Mouse (Mus musculus) MEL (cell line): ENCODE results near the gene Trp73. TPM values are rescaled to one million over a fixed set of nuclear protein-coding genes. Genes with fewer than 3 reads are reported as not detected.
A peak's percentile ranks its signal among the peaks of the same experiment; 100 is the strongest.

ENCODE experiments used
- DNase-seq: peaks from one replicate; pipeline ENCODE4 v3.0.0; 2011; ENCODE audit warnings: low read depth, low spot score
- H3K27ac ChIP-seq: 2 replicates; pipeline ENCODE4 v1.5.1; 2012; ENCODE audit warnings: low read depth, mild to moderate bottlenecking, control low read depth, low read length, moderate library complexity; ENCODE audit not compliant: control insufficient read depth
- H3K27me3 ChIP-seq, 2 experiments: fragments of 150-350 bp in 1 of 2; sonication (generic) in 1 of 2; 2 replicates each; pipeline ENCODE4 v1.6.1; 2012; ENCODE audit warnings: low read length in 2 of 2, mild to moderate bottlenecking in 2 of 2, improper control_type of control experiment in 1 of 2, moderate library complexity in 1 of 2; ENCODE audit not compliant: insufficient read depth in 2 of 2, control insufficient read depth in 1 of 2
- H3K36me3 ChIP-seq, 2 experiments: 2 replicates each; pipeline ENCODE4 v1.6.1; 2012 to 2014; ENCODE audit warnings: low read length in 2 of 2, improper control_type of control experiment in 1 of 2, inconsistent platforms in 1 of 2, mild to moderate bottlenecking in 1 of 2; ENCODE audit not compliant: insufficient read depth in 2 of 2, control insufficient read depth in 1 of 2
- H3K4me1 ChIP-seq, 2 experiments: fragments of 150-350 bp in 1 of 2; sonication (generic) in 1 of 2; 2 replicates each; pipeline ENCODE4 v1.6.1; 2012; ENCODE audit warnings: low read length in 2 of 2, improper control_type of control experiment in 1 of 2, mild to moderate bottlenecking in 1 of 2; ENCODE audit not compliant: insufficient read depth in 2 of 2, control insufficient read depth in 1 of 2
- H3K4me3 ChIP-seq, 2 experiments: fragments of 150-350 bp in 1 of 2; sonication (generic) in 1 of 2; 2 replicates each; pipeline ENCODE4 v1.5.1; 2012; ENCODE audit warnings: low read depth in 2 of 2, low read length in 2 of 2, mild to moderate bottlenecking in 2 of 2, moderate library complexity in 2 of 2, control low read depth in 1 of 2, improper control_type of control experiment in 1 of 2; ENCODE audit not compliant: control insufficient read depth in 1 of 2, insufficient read depth in 1 of 2
- H3K79me2 ChIP-seq: 2 replicates; pipeline ENCODE4 v1.6.1; 2012; ENCODE audit warnings: mild to moderate bottlenecking, low read length, moderate library complexity; ENCODE audit not compliant: control insufficient read depth, poor library complexity, insufficient read depth
- H3K9ac ChIP-seq: 2 replicates; pipeline ENCODE4 v1.6.1; 2012; ENCODE audit warnings: low read depth, mild to moderate bottlenecking, control low read depth, low read length, moderate library complexity; ENCODE audit not compliant: control insufficient read depth, poor library complexity, severe bottlenecking
- H3K9me3 ChIP-seq: fragments of 150-350 bp; sonication (generic); replicated peaks from 2 replicates; pipeline ENCODE4 v1.6.1; 2012; ENCODE audit warnings: mild to moderate bottlenecking, low read length, improper control_type of control experiment, moderate library complexity; ENCODE audit not compliant: insufficient read depth
- BHLHE40 ChIP-seq: IDR thresholded peaks from 2 replicates; pipeline ENCODE4 v1.6.1; 2012; ENCODE audit warnings: low read depth, mild to moderate bottlenecking, inconsistent platforms, low read length, improper control_type of control experiment, borderline replicate concordance
- CHD1 ChIP-seq: IDR thresholded peaks from 2 replicates; pipeline ENCODE4 v1.6.1; 2012; ENCODE audit warnings: low read depth, mild to moderate bottlenecking, inconsistent platforms, low read length, improper control_type of control experiment
- CTCF ChIP-seq, 3 experiments: IDR thresholded peaks in 2 of 3; conservative IDR thresholded peaks in 1 of 3; 2 replicates each; pipeline ENCODE4 v1.5.1; 2011 to 2012; ENCODE audit warnings: low read length in 3 of 3, low read depth in 2 of 3, mild to moderate bottlenecking in 2 of 3, improper control_type of control experiment in 1 of 3, inconsistent platforms in 1 of 3, mixed read lengths in 1 of 3, moderate library complexity in 1 of 3; ENCODE audit not compliant: control insufficient read depth in 1 of 3, insufficient read depth in 1 of 3, poor library complexity in 1 of 3, severe bottlenecking in 1 of 3
- ELF1 ChIP-seq: IDR thresholded peaks from 2 replicates; pipeline ENCODE4 v1.6.1; 2014; ENCODE audit warnings: low read depth, mild to moderate bottlenecking, inconsistent platforms, low read length, improper control_type of control experiment, moderate library complexity
- EP300 ChIP-seq, 2 experiments: IDR thresholded peaks; 2 replicates each; pipeline ENCODE4 v1.6.1; 2011; ENCODE audit warnings: improper control_type of control experiment in 2 of 2, low read length in 2 of 2, low read depth in 1 of 2, mild to moderate bottlenecking in 1 of 2
- ETS1 ChIP-seq: IDR thresholded peaks from 2 replicates; pipeline ENCODE4 v1.6.1; 2012; ENCODE audit warnings: low read depth, mild to moderate bottlenecking, inconsistent platforms, low read length, improper control_type of control experiment, moderate library complexity
- GATA1 ChIP-seq: IDR thresholded peaks from 2 replicates; pipeline ENCODE4 v1.6.1; 2011; ENCODE audit warnings: low read depth, low read length, improper control_type of control experiment
- HCFC1 ChIP-seq: IDR thresholded peaks from 2 replicates; pipeline ENCODE4 v1.6.1; 2012; ENCODE audit warnings: low read depth, mild to moderate bottlenecking, inconsistent platforms, low read length, improper control_type of control experiment, moderate library complexity
- JUND ChIP-seq: IDR thresholded peaks from 2 replicates; pipeline ENCODE4 v1.6.1; 2011; ENCODE audit warnings: low read depth, mild to moderate bottlenecking, improper control_type of control experiment, low read length
- KAT2A ChIP-seq: conservative IDR thresholded peaks from 2 replicates; pipeline ENCODE4 v1.6.1; 2012; ENCODE audit warnings: low read depth, low read length, improper control_type of control experiment, inconsistent platforms
- MAZ ChIP-seq: IDR thresholded peaks from 2 replicates; pipeline ENCODE4 v1.6.1; 2012; ENCODE audit warnings: low read depth, mild to moderate bottlenecking, inconsistent platforms, low read length, improper control_type of control experiment
- MEF2A ChIP-seq: IDR thresholded peaks from 2 replicates; pipeline ENCODE4 v1.6.1; 2014; ENCODE audit warnings: low read depth, mild to moderate bottlenecking, inconsistent platforms, low read length, improper control_type of control experiment; ENCODE audit not compliant: poor library complexity, insufficient replicate concordance, severe bottlenecking; ENCODE audit errors: extremely low read depth
- MXI1 ChIP-seq: IDR thresholded peaks from 2 replicates; pipeline ENCODE4 v1.6.1; 2011; ENCODE audit warnings: mild to moderate bottlenecking, low read depth, low read length, improper control_type of control experiment
- MYB ChIP-seq: IDR thresholded peaks from 2 replicates; pipeline ENCODE4 v1.6.1; 2011; ENCODE audit warnings: mild to moderate bottlenecking, low read depth, low read length, improper control_type of control experiment
- NELFE ChIP-seq: IDR thresholded peaks from 2 replicates; pipeline ENCODE4 v1.6.1; 2011; ENCODE audit warnings: low read depth, low read length, improper control_type of control experiment
- POLR2AphosphoS2 ChIP-seq: IDR thresholded peaks from 2 replicates; pipeline ENCODE4 v1.6.1; 2011; ENCODE audit warnings: low read length, improper control_type of control experiment
- POLR2AphosphoS5 ChIP-seq: IDR thresholded peaks from 2 replicates; pipeline ENCODE4 v1.6.1; 2012; ENCODE audit warnings: low read depth, borderline replicate concordance, mild to moderate bottlenecking, inconsistent platforms, low read length, moderate library complexity, mixed read lengths
- SIN3A ChIP-seq: IDR thresholded peaks from 2 replicates; pipeline ENCODE4 v1.6.1; 2012; ENCODE audit warnings: low read length, improper control_type of control experiment, inconsistent platforms
- SMC3 ChIP-seq: IDR thresholded peaks from 2 replicates; pipeline ENCODE4 v1.6.1; 2011; ENCODE audit warnings: low read depth, low read length, improper control_type of control experiment
- TAL1 ChIP-seq: IDR thresholded peaks from 2 replicates; pipeline ENCODE4 v1.6.1; 2012; ENCODE audit warnings: mild to moderate bottlenecking, inconsistent platforms, low read length, moderate library complexity, mixed read lengths
- TBP ChIP-seq: IDR thresholded peaks from 2 replicates; pipeline ENCODE4 v1.8.0; 2011; ENCODE audit warnings: low read depth, low read length, improper control_type of control experiment
- UBTF ChIP-seq: IDR thresholded peaks from 2 replicates; pipeline ENCODE4 v1.6.1; 2012; ENCODE audit warnings: low read depth, mild to moderate bottlenecking, inconsistent platforms, low read length, improper control_type of control experiment, moderate library complexity, borderline replicate concordance; ENCODE audit not compliant: insufficient read depth
- USF1 ChIP-seq: IDR thresholded peaks from 2 replicates; pipeline ENCODE4 v1.6.1; 2014; ENCODE audit warnings: low read depth, mild to moderate bottlenecking, inconsistent platforms, low read length, improper control_type of control experiment, moderate library complexity
- polyA plus RNA-seq, 2 experiments: library from polyadenylated mRNA; stranded (reverse) in 1 of 2; unstranded in 1 of 2; fragments of >175 nt in 1 of 2; fragments of >200 nt in 1 of 2; gene quantifications; 2 replicates each; pipeline versions ENCODE4 v1.2.1 to v1.2.4; 2012; ENCODE audit warnings: low replicate concordance in 2 of 2, low read depth in 1 of 2; ENCODE audit not compliant: insufficient read length in 2 of 2, insufficient read depth in 1 of 2, missing spikeins in 1 of 2
- total RNA-seq: library from RNA; depleted of rRNA; stranded (reverse); fragments of 300-350 nt; gene quantifications from 2 replicates; pipeline ENCODE4 v1.2.3, GENCODE M21; 2012

Gene Trp73
- total and polyA plus RNA-seq, 3 experiments: 0.03 to 0.04 TPM; not detected in 1

- TF ChIP-seq HCFC1: peak; percentile 55; the same call in 1 of the 2 replicates
- peak; percentile 93 for TF ChIP-seq GATA1
- TF ChIP-seq JUND: no peak
- no peak for TF ChIP-seq USF1
- TF ChIP-seq UBTF: no peak
- 0 out of 2 replicates have a peak, but pooled peaks have one; percentile 43 for TF ChIP-seq POLR2AphosphoS2
- no peak for TF ChIP-seq CTCF (IDR thresholded peaks at IDR 0.05 in 2 of 3, conservative IDR thresholded peaks at IDR 0.05 in 1 of 3; ENCODE audit: control insufficient read depth in 1 of 3, insufficient read depth in 1 of 3, low read depth in 2 of 3, low read length in 3 of 3, poor library complexity in 1 of 3, severe bottlenecking in 1 of 3)
- TF ChIP-seq TAL1: peak; percentile 88
- TF ChIP-seq TBP: no peak; the same call in 1 of the 2 replicates
- TF ChIP-seq MAZ: peak; percentile 75; the same call in 1 of the 2 replicates
- TF ChIP-seq NELFE: no peak; the same call in none of the 2 replicates
- 0 out of 2 replicates have a peak, but pooled peaks have one; percentile 29 for TF ChIP-seq BHLHE40
- no peak; the same call in 1 of the 2 replicates for TF ChIP-seq MXI1
- no peak for TF ChIP-seq MEF2A
- no peak for TF ChIP-seq POLR2AphosphoS5
- no peak for TF ChIP-seq MYB
- TF ChIP-seq SIN3A: peak; percentile 64; the same call in 1 of the 2 replicates
Observed at GRCm38 (mm10) chr4:154023754-154024601, 116.0 kb downstream of the Trp73 start (continued).

GRCm38 (mm10) chr4:154022844-154023243, 117.2 kb downstream of the Trp73 start:
- no peak for DNase-seq
- H3K36me3 ChIP-seq: peaks cover 0 to 11% of the 10 kb centered on the region in 2 experiments
- TF ChIP-seq ELF1: no peak
- no peak for TF ChIP-seq TBP
- TF ChIP-seq CHD1: no peak
- no peak for TF ChIP-seq SMC3
- TF ChIP-seq ETS1: no peak
- no peak for TF ChIP-seq GATA1
- no peak for TF ChIP-seq KAT2A
- no peak for TF ChIP-seq EP300 (IDR thresholded peaks at IDR 0.05; ENCODE audit: low read depth in 1 of 2, low read length in 2 of 2)
- TF ChIP-seq, all 39 proteins: peak for 0
- H3K79me2 ChIP-seq: peaks cover 16% of the 10 kb centered on the region
- peaks cover 0 to 13% of the 10 kb centered on the region in 2 experiments; a peak in 3 of 4 replicates for H3K4me1 ChIP-seq
- H3K27ac ChIP-seq: peak overlapping the region; percentile 97
- no peaks in the 10 kb centered on the region for H3K9me3 ChIP-seq
- no peaks in the 10 kb centered on the region for H3K27me3 ChIP-seq
- H3K4me3 ChIP-seq: no peak overlapping the region
- H3K9ac ChIP-seq: peak overlapping the region; percentile 58
